Mouse (Mus musculus) limb, embryonic 10.5 days (tissue): Measurements from ENCODE around the gene Ift27. TPM values are rescaled to one million over a fixed set of nuclear protein-coding genes. Genes with fewer than 3 reads are reported as not detected.

Source experiments
- DNase-seq: peaks from one replicate; pipeline ENCODE4 v3.0.0-alpha.2; 2017; ENCODE audit warnings: low spot score
- H3K27ac ChIP-seq: fragments of 300-500 bp; sonication (generic); 2 replicates; pipeline ENCODE4 v1.5.1; 2016; ENCODE audit warnings: mild to moderate bottlenecking
- H3K27me3 ChIP-seq: fragments of 300-500 bp; sonication (generic); 2 replicates; pipeline ENCODE4 v1.6.1; 2016; ENCODE audit warnings: low read depth, mild to moderate bottlenecking; ENCODE audit not compliant: poor library complexity, severe bottlenecking
- H3K36me3 ChIP-seq: fragments of 300-500 bp; sonication (generic); 2 replicates; pipeline ENCODE4 v1.6.1; 2016; ENCODE audit warnings: mild to moderate bottlenecking, moderate library complexity
- H3K4me1 ChIP-seq: fragments of 300-500 bp; sonication (generic); 2 replicates; pipeline ENCODE4 v1.6.1; 2016
- H3K4me3 ChIP-seq: fragments of 300-500 bp; sonication (generic); 2 replicates; pipeline ENCODE4 v1.5.1; 2016; ENCODE audit warnings: mild to moderate bottlenecking, moderate library complexity
- H3K9me3 ChIP-seq: fragments of 300-500 bp; sonication (generic); replicated peaks from 2 replicates; pipeline ENCODE4 v1.6.1; 2016; ENCODE audit warnings: mild to moderate bottlenecking
- WGBS: fragments of 180-500 bp; shearing (Covaris S2); methylation state at CpG from one replicate; pipeline ENCODE4 v1.1.7; 2016; 5-methylcytosine and 5-hydroxymethylcytosine counted together
- polyA plus RNA-seq: library from polyadenylated mRNA; unstranded; fragments of >200 nt; fragmentation: Nextera tagmentation; extraction: Ambion mirVana; gene quantifications from 2 replicates; pipeline ENCODE4 v1.2.1, GENCODE M21; 2016

Gene Ift27
- 121 and 122 TPM in 2 replicates for polyA plus RNA-seq

DNA sequence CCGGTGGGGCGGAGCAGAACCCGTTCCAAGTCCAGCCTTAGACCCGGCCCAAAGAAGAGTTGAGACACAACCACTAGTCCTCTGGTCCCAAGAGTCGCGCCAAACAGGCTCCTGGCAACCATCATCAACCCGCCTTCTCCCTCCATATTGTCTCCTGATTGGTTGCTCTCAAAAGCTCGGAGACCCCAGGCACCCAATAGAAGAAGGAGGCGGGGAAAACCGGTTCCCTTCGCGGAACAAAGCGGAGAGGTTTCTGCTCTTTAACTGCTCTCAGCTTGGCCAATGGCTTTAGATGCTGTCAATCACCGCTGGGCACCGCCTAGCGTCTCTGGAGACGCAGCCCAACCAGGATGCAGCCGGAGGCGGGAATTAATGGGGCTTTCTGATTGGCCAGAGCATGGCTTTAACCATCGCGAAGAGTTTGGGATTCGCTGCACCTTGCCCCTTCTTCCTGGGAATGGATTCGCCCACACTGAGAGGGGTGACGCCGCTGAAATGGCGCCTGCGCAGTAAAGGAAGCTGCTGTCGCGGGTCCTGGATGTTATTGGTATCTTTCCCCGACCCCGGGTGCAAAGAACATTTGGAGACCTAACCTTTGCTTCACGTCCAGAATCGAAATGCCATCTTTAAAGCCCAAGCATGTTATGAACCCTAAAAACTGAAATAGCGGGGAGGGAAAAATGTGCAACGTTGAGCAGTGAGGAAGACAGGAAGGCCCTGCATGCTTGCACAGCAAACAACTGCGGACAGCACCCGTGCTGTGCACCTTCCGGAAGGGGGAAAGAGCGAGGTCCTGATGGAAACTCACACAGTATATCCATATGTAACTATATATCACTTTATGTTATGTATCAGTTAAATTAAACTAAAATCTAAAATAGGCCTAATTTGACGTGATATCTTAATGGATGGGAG is at the start of gene Ift27:
TSS of gene Ift27 (minus strand) at position 136 of the 915 bp plus-strand sequence.
- Histone ChIP-seq H3K9me3 (no peaks in the 10 kb centered on the region), H3K4me1 (peaks cover 36% of the 10 kb centered on the region), H3K27me3 (no peaks in the 10 kb centered on the region), H3K4me3 (peak within 1 kb of the TSS; percentile 62), H3K27ac (peak within 1 kb of the TSS; percentile 87), H3K36me3 (no peaks in the 10 kb centered on the region)
- DNase-seq: peak; percentile 93
- 2% methylated on average over 40 of the region's 40 CpGs for WGBS

DNA sequence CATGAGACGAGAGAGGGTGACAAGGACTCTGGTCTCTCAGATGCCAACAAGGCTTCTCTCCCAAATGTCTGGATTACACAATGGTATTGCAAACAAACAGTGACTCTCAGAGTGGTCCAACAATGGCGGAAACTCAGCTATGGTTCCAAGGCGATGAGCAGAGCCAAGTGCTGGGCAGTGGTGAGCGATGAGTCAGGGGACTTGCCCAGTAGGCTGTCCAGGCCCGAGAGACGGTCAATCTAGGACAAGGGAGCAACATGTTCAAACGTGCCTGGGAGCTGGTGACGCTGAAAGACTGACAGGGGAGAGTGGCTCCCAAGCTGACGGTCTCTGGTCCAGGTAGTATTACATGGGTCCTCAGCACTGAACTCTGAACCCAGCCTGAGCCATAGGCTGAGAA is 41.4 kb upstream of the Ift27 start:
- H3K4me1 ChIP-seq: no peaks in the 10 kb centered on the region
- no peaks in the 10 kb centered on the region for H3K9me3 ChIP-seq
- 82% methylated on average over 9 of the region's 9 CpGs for WGBS
- no peak for DNase-seq
- H3K27ac ChIP-seq: no peak overlapping the region
- H3K27me3 ChIP-seq: no peaks in the 10 kb centered on the region
- H3K4me3 ChIP-seq: no peak overlapping the region
- H3K36me3 ChIP-seq: no peaks in the 10 kb centered on the region

DNA sequence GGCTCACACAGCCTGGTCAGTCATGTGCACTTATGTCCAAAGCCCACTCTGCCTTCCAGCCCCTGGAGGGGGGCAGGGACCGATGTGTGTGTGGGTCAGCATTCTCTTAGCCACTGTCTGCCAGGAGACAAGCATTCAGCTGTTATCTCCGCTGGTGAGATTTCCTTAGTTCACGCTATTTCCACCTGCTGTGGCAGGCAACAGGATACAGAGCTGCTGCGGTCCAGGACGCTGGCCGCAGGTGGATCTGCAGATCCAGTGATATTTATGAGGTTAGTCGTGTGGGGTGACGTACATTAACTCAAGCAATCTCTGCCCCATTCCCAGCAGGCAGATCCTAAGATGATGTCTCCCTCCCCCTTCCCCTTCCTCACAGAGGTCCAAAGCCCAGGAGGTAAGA is 37.5 kb upstream of the Ift27 start:
- whole genome bisulfite sequencing: 88% methylated on average over 8 of the region's 8 CpGs
- no peak overlapping the region for H3K4me3 ChIP-seq
- H3K27ac ChIP-seq: no peak overlapping the region
- H3K27me3 ChIP-seq: 0 out of 2 replicates have a peak, but pooled peaks cover under 1% of the 10 kb centered on the region
- H3K4me1 ChIP-seq: no peaks in the 10 kb centered on the region
- H3K9me3 ChIP-seq: no peaks in the 10 kb centered on the region
- no peaks in the 10 kb centered on the region for H3K36me3 ChIP-seq
- no peak for DNase-seq

DNA sequence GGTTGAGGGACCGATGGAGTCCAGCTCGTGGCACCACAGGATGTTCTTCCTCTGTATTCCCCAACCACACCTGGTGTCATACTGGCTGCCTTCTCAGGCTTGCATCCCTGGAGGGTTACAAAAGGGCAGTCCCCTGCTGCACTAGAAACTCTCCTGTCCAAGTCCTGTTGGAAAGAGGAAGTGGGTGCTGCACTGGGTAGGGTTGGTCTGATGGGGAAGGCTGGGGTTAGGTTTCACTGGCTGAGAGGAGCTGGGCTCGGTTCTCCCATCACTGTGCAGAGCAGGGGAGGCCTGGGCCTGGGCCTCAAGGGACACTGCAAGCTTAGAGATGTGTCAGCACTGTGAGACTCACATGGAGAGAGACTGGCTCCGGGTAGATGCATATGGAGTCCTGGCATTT is 36.3 kb upstream of the Ift27 start:
- H3K4me1 ChIP-seq: no peaks in the 10 kb centered on the region
- H3K9me3 ChIP-seq: no peaks in the 10 kb centered on the region
- H3K27me3 ChIP-seq: peaks cover 12% of the 10 kb centered on the region
- no peak for DNase-seq
- 85% methylated on average over 4 of the region's 4 CpGs for WGBS
- H3K36me3 ChIP-seq: no peaks in the 10 kb centered on the region
- no peak overlapping the region for H3K4me3 ChIP-seq
- no peak overlapping the region for H3K27ac ChIP-seq

DNA sequence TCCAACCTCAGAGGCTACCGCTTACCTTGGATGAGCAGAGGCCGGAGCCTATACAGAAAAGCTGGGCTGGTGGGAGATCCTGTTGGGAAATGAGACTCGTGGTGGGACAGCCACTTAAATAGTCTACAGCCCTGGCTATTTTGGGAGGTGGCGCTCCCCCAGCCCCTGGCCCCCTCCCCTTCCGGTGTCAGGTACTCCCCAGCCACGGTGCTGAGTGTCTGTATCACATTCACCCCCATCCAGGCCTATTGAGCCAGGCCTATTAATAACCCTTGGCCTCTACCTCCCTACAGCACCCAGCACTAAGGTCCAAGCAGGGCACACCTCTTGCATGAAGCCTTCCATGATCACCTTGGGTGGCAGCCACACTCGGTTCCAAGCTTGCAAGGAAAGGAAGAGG is 32.4 kb upstream of the Ift27 start, which contains the start of gene Pvalb:
TSS of gene Pvalb (minus strand) at position 89 of the 400 bp plus-strand sequence.
- H3K27ac ChIP-seq: no peak within 1 kb of the TSS
- peaks cover 51% of the 10 kb centered on the region for H3K27me3 ChIP-seq
- no peak within 1 kb of the TSS for H3K4me3 ChIP-seq
- H3K4me1 ChIP-seq: peaks cover 9% of the 10 kb centered on the region
- no peaks in the 10 kb centered on the region for H3K9me3 ChIP-seq
- no peaks in the 10 kb centered on the region for H3K36me3 ChIP-seq
- WGBS: 86% methylated on average over 7 of the region's 7 CpGs
- no peak for DNase-seq

DNA sequence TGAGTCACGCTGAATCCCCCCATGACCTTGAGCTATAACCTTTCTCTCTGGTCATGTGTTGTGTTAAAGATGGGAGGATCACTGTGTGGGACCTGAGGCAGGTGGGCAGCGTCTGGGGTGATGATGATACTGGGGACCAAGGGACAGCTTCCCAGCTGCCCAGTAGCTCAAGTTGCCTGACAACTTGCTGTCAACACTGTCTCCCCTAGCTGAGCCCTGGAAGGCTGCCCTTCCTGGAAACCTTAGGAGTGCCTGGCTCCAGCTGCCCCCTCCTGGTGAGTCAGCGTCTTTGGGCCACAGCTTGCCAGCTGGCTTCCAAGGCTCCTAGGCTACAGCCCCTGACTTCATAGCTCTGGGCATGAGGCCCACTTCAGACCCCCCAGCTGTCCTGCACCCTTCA is 31.3 kb upstream of the Ift27 start:
- H3K36me3 ChIP-seq: no peaks in the 10 kb centered on the region
- no peak for DNase-seq
- no peaks in the 10 kb centered on the region for H3K9me3 ChIP-seq
- H3K4me1 ChIP-seq: peaks cover 9% of the 10 kb centered on the region
- WGBS: 40% methylated on average over 3 of the region's 3 CpGs
- H3K4me3 ChIP-seq: no peak overlapping the region
- peaks cover 54% of the 10 kb centered on the region for H3K27me3 ChIP-seq
- H3K27ac ChIP-seq: no peak overlapping the region

DNA sequence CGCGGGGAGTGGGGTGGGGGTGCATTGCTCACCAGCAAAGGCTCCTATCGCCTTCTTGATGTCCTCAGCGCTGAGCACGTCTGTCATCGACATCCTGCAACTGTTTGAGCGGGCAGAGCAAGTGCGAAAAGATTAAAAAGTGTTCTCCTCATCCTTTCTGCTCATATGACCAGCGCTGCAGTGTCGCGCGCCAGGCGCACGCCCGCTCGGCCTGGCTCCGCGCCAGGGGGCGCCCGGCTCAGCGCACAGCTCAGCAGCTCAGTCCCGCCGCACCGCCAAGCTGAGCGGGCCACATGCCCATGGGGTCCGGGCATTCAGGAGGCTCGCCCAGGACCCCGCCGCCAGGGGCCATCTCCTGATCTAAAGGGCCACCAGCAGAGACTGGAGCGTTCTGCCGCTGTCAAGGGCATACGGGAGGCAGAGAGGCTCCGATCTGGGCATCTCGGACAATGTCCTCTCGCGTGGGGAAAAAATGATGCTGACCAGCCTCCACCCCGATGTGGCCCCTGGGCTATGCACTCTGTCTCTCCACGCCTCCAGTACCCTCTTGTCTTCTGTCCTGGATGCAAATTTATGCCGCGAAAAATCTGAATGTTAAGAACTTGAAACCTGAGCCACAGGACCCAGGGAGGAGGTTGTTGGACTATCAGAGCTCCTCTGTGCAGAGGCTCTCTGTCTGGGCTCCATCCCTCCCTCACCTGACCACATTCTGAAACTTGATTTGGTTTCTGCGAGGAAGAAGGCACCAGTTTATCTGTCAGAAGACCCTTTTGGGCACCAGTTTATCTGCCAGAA is 30.3 kb upstream of the Ift27 start:
- Histone ChIP-seq H3K4me1 (peaks cover 9% of the 10 kb centered on the region), H3K36me3 (no peaks in the 10 kb centered on the region), H3K4me3 (peak overlapping the region; percentile 44), H3K27me3 (peaks cover 54% of the 10 kb centered on the region), H3K27ac (no peak overlapping the region), H3K9me3 (no peaks in the 10 kb centered on the region)
- WGBS: 2% methylated on average over 41 of the region's 41 CpGs
- DNase-seq: peak; percentile 62

DNA sequence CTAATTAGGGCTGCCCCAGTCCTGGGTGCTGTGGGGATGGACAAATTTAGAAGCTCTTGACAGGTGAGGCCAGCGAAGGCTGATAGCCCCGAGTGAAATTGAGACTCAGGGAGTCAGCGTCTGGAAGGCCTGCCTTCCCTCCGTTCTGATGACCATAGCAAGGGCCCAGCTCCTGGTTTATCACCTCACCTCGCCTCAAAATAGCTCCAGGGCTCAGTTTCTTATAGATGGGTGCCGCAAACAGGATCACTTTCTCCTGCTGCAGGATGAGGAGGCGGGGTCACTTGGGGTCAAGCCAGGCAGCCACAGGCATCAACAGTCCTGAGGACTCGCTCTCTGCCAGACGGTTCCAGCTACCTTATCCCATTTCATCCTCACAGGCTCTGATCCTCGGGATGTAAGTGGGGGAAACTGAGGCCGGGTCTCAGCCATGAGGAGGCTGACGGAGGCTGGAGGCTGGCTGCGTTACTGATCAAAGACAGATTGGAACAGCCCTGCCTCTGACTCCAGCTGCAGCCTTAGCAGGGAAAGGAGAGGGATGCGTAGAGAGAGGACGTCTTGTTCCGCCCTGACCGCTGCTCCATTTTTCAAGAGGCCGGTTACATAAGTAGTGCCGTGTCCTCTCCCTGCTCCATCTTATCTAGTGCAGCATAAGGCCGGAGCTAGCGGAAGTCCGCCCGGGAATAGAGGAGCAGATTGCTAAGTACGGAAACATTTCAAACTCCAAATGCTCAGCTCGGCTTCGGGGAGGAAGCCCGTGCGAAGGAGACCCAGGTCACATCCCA is 21.4 kb upstream of the Ift27 start:
- no peak overlapping the region for H3K4me3 ChIP-seq
- H3K27ac ChIP-seq: no peak overlapping the region
- 75% methylated on average over 28 of the region's 28 CpGs for WGBS
- no peak for DNase-seq
- H3K9me3 ChIP-seq: no peaks in the 10 kb centered on the region
- H3K36me3 ChIP-seq: no peaks in the 10 kb centered on the region
- H3K27me3 ChIP-seq: no peaks in the 10 kb centered on the region
- no peaks in the 10 kb centered on the region for H3K4me1 ChIP-seq

DNA sequence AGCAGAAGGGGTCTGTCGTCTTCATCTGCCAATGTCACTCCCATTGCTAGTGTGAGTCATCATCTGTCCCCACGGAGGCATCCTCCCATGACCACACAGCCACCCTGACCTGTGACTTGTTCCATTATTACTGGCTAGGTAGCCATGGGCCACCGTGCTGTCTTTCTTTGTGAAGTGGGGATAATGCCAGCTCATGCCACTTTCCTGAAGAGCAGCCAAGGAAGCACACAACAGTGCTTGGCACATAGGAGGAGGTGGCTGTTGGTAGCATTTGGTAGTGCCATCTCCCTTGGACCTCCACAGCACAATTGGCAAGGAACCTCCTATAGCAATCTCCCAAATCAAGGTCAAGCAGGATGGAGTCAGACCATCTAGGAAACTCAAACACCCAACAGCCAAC is 20.4 kb upstream of the Ift27 start:
- no peaks in the 10 kb centered on the region for H3K27me3 ChIP-seq
- 84% methylated on average over 3 of the region's 3 CpGs for WGBS

DNA sequence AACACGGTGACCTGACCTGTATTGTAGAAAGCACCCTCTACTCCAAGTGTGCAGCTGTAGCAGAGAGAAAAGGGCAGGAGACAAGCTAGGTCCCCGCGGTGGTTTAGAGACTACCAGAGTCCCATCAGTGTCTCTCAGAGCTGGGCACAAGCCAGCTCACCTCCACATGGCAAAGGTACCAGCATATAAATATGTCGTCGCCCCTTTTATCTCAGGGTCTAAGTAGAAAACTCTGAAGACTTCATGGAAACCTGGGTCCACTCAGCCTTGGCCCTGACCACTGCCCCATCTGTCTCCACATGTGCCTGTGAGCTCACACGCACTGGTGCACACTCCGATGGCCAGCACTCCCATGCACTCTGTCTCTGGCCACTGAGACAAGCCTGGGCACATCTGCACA is 15.7 kb upstream of the Ift27 start:
- Histone ChIP-seq H3K27me3 (no peaks in the 10 kb centered on the region), H3K27ac (no peak overlapping the region), H3K9me3 (no peaks in the 10 kb centered on the region), H3K36me3 (no peaks in the 10 kb centered on the region), H3K4me3 (no peak overlapping the region), H3K4me1 (peaks cover 5% of the 10 kb centered on the region; the same call in 1 of the 2 replicates)
- 89% methylated on average over 7 of the region's 7 CpGs for whole genome bisulfite sequencing
- no peak for DNase-seq

More for the DNA sequence above, 20.4 kb upstream of the Ift27 start:
- DNase-seq: no peak
- Histone ChIP-seq H3K27ac (no peak overlapping the region), H3K4me1 (no peaks in the 10 kb centered on the region), H3K9me3 (no peaks in the 10 kb centered on the region), H3K4me3 (no peak overlapping the region), H3K36me3 (no peaks in the 10 kb centered on the region)

DNA sequence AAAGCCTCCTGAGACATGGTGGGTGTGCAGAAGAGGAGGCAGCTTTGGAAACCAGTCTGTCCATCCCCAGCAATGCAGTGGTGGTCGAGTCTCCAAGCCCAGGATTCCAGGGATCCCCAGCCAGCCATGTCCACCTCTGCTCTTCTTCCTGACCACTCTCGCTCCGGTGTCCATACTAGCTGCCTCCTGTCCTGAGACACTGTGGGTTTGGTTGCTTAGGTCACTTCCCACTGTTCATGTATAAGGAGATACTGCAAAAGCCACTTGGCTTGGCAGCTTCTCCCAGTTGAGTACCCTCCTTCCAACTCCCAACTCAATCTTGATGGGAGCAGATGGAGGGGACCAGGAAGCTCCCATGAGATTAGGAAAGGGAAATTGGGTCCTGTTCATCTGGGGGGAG is 14.6 kb upstream of the Ift27 start:
- no peaks in the 10 kb centered on the region for H3K9me3 ChIP-seq
- H3K4me3 ChIP-seq: no peak overlapping the region
- H3K36me3 ChIP-seq: no peaks in the 10 kb centered on the region
- H3K4me1 ChIP-seq: peaks cover 10% of the 10 kb centered on the region; the same call in 1 of the 2 replicates
- DNase-seq: no peak
- 80% methylated on average over 3 of the region's 3 CpGs for WGBS
- H3K27me3 ChIP-seq: peaks cover 11% of the 10 kb centered on the region
- H3K27ac ChIP-seq: no peak overlapping the region

DNA sequence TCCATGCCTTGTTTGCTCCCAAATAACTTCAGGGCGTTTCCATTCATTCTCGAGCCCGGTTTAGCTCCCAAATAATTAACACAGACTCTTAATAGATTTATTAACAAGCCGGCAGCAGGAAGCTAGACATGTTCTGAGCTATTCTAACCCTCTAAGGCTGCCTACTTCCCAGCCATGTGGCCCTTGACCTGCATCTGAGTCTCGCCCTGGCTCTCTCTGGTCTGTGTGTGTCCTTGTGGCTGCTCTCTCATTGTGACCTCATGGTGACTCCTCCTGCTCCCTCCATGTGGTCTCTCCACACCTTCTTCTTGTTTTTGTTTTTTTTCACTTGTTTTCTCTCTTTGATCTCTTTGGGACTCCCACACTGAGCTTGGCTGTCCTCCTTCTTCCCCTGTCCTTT is 13.0 kb upstream of the Ift27 start:
- Histone ChIP-seq H3K4me1 (peaks cover 10% of the 10 kb centered on the region; the same call in 1 of the 2 replicates), H3K27ac (no peak overlapping the region), H3K36me3 (no peaks in the 10 kb centered on the region), H3K27me3 (peaks cover 26% of the 10 kb centered on the region), H3K4me3 (no peak overlapping the region), H3K9me3 (no peaks in the 10 kb centered on the region)
- no peak for DNase-seq
- WGBS: 70% methylated on average over 5 of the region's 5 CpGs
